Mouse (Mus musculus) forebrain, embryonic 15.5 days (tissue): ENCODE data around the gene Sertad2. TPM values are rescaled to one million over a fixed set of nuclear protein-coding genes. Genes with fewer than 3 reads are reported as not detected.

Experiments
- ATAC-seq: fragments of 200-750 bp; cut with Nextera tagmentation; replicated peaks from 2 replicates; pipeline ENCODE4 v1.8.0; 2017; ENCODE audit warnings: mild to moderate bottlenecking, moderate TSS enrichment, moderate library complexity
- H3K27ac ChIP-seq: fragments of 300-500 bp; sonication (generic); replicated peaks from 2 replicates; pipeline ENCODE4 v1.5.1; 2015; ENCODE audit warnings: mild to moderate bottlenecking, inconsistent platforms
- H3K27me3 ChIP-seq: fragments of 300-500 bp; sonication (generic); 2 replicates; pipeline ENCODE4 v1.6.1; 2015; ENCODE audit warnings: inconsistent platforms
- H3K36me3 ChIP-seq: fragments of 300-500 bp; sonication (generic); 2 replicates; pipeline ENCODE4 v1.6.1; 2015; ENCODE audit warnings: mild to moderate bottlenecking, inconsistent platforms
- H3K4me1 ChIP-seq: fragments of 300-500 bp; sonication (generic); 2 replicates; pipeline ENCODE4 v1.6.1; 2015; ENCODE audit warnings: inconsistent platforms
- H3K4me2 ChIP-seq: fragments of 300-500 bp; sonication (generic); replicated peaks from 2 replicates; pipeline ENCODE4 v1.6.1; 2015; ENCODE audit warnings: mild to moderate bottlenecking, inconsistent platforms
- H3K4me3 ChIP-seq: fragments of 300-500 bp; sonication (generic); 2 replicates; pipeline ENCODE4 v1.5.1; 2015; ENCODE audit warnings: mild to moderate bottlenecking, inconsistent platforms
- H3K9ac ChIP-seq: fragments of 300-500 bp; sonication (generic); replicated peaks from 2 replicates; pipeline ENCODE4 v1.6.1; 2015; ENCODE audit warnings: mild to moderate bottlenecking, inconsistent platforms
- H3K9me3 ChIP-seq: fragments of 300-500 bp; sonication (generic); 2 replicates; pipeline ENCODE4 v1.6.1; 2016; ENCODE audit warnings: inconsistent platforms
- WGBS: fragments of 180-500 bp; shearing (Covaris S2); methylation state at CpG from one replicate; pipeline ENCODE4 v1.1.7; 2015; ENCODE audit warnings: mixed read lengths; 5-methylcytosine and 5-hydroxymethylcytosine counted together
- polyA plus RNA-seq: library from polyadenylated mRNA; unstranded; fragments of >200 nt; fragmentation: Nextera tagmentation; extraction: Ambion mirVana; gene quantifications from 2 replicates; pipeline ENCODE4 v1.2.1, GENCODE M21; 2015

The Sertad2 gene
- polyA plus RNA-seq, 1 experiment from 2014 or later, result 36.2 TPM

DNA sequence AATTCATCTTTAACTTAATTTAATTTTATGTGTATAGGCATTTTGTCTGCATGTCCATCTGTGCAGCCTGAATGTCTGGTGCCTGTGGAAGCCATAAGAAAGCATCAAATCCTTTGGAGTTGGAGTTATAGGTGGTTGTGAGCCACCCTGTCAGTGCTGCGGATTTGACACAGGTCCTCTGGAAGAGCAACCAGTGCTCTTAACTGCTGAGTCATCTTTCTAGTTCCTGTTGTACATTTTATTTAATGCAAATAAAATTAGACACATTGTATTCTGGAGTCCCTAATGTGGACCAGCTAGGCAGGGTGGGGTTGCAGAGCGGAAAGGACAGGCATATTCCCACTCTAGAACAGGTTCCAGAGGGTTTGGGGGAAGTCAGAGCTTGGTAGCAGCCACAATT is 9.0 kb downstream of the Sertad2 start:
- Histone ChIP-seq H3K9ac (no peak overlapping the region), H3K9me3 (no peaks in the 10 kb centered on the region), H3K4me3 (no peak overlapping the region), H3K27me3 (no peaks in the 10 kb centered on the region), H3K4me2 (no peak overlapping the region), H3K4me1 (no peaks in the 10 kb centered on the region), H3K27ac (no peak overlapping the region), H3K36me3 (no peaks in the 10 kb centered on the region)
- WGBS, result 94% methylated on average over 2 of the region's 2 CpGs
- no peak for ATAC-seq

DNA sequence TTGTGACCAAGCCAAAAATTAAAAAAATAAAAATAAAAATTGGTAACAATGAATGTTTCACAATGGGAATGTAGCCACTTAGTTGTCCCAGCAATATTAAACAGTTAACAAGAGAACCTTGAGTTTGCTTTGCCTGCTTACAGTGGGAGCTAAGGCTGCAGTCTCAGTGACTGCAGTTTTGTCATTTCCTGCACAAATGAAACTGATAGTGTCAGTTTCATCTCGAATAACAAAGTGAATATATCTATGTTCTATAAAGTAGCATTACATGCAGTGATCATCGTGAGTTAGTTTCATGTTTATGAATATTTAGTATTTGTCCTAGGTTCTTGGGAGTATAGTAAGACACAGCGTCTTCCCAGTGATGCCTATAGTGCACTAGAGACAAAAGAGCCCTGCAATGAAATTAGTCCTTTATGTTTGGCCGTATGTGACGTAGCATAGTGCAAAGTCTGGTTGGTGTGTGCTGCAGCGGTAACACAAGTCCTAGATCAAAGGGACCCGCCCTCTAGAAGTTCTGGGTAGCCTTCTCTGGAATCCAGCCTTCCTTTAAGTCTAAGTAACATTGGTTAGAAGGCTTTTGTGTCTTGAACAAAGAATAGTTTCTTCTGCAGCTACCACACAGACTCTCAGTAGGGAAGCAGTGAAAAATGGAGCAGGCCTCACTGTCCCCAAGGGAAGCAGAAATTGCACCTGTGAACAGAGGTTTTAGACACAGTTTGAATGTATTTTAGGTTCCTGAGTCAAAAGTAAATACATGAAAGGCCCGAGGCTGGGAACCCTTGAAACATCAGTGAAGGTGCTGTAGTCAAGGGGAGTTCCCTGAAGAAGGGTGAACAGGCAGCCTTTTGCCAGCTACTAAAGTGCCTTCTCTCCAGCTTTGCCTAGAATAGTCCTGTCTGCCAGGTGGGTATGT is 10.0 kb downstream of the Sertad2 start:
- no peaks in the 10 kb centered on the region for H3K9me3 ChIP-seq
- H3K4me2 ChIP-seq, result no peak overlapping the region
- no peaks in the 10 kb centered on the region for H3K27me3 ChIP-seq
- H3K4me3 ChIP-seq, result no peak overlapping the region
- 59% methylated on average over 8 of the region's 8 CpGs for WGBS
- H3K9ac ChIP-seq, result no peak overlapping the region
- no peaks in the 10 kb centered on the region for H3K36me3 ChIP-seq
- no peaks in the 10 kb centered on the region for H3K4me1 ChIP-seq
- H3K27ac ChIP-seq, result no peak overlapping the region
- no peak for ATAC-seq

DNA sequence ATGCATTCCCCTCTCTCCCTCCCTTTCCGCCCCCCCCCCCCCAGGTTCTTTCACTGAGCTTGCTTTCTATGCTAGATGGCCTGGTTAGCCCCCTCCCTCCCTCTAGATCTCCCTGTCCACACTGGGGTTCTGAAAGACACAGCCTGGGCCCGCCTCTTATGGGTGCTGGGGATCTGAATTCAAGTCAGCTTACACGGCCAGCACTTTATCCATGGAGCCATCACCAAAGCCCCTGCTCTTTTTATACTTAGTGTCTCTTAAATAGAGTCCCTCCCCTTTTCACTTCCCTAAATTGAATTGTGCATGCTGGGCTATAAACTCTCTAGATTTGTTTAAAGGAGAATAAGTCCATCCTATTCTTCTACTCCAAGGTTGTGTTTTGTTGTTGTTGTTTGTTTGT is 12.6 kb downstream of the Sertad2 start:
- Histone ChIP-seq H3K9me3 (no peaks in the 10 kb centered on the region), H3K27ac (no peak overlapping the region), H3K4me1 (peaks cover 3% of the 10 kb centered on the region; the same call in 1 of the 2 replicates), H3K27me3 (no peaks in the 10 kb centered on the region), H3K9ac (no peak overlapping the region), H3K4me2 (no peak overlapping the region), H3K4me3 (no peak overlapping the region), H3K36me3 (no peaks in the 10 kb centered on the region)
- WGBS, result 80% methylated on average over 2 of the region's 3 CpGs
- ATAC-seq, result no peak

DNA sequence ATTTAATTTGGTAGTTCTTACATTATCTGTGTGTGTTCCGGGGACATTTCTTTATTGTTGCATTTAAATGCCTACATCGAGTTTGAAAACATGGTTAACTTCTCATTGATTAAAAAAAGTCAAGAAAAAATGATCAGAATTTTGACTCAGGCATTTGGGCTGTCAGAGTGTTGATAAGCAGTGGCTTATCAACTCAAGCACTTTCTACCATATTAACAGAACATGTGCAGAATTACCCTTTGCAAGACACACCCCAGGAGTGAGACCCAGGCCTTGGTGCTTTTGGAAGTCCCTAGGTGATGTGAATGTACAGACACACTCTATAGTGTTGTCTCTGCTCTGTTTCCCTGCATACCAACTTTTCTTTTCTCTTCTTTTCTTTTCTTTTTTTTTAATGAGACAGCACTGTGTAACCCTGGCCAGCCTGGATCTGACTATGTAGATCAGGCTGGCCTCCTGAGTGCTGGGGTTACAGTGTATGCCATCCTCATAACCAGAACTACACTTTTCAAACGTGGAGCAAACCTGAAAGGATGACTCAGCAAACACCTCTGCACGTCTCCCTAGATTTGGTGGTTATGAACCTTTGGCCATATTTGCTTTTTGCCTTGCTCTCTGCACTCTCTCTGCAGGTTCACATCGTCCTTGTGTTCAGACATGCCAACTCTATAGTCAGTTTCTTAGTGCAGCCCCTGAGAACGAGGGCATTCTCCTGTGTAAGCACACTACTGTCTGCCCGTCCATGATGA is 13.3 kb downstream of the Sertad2 start:
- Histone ChIP-seq H3K4me3 (no peak overlapping the region), H3K9me3 (no peaks in the 10 kb centered on the region), H3K27me3 (no peaks in the 10 kb centered on the region), H3K9ac (no peak overlapping the region), H3K27ac (no peak overlapping the region), H3K4me2 (no peak overlapping the region), H3K36me3 (no peaks in the 10 kb centered on the region), H3K4me1 (peaks cover 7% of the 10 kb centered on the region)
- WGBS, result 78% methylated on average over 7 of the region's 7 CpGs
- no peak for ATAC-seq

DNA sequence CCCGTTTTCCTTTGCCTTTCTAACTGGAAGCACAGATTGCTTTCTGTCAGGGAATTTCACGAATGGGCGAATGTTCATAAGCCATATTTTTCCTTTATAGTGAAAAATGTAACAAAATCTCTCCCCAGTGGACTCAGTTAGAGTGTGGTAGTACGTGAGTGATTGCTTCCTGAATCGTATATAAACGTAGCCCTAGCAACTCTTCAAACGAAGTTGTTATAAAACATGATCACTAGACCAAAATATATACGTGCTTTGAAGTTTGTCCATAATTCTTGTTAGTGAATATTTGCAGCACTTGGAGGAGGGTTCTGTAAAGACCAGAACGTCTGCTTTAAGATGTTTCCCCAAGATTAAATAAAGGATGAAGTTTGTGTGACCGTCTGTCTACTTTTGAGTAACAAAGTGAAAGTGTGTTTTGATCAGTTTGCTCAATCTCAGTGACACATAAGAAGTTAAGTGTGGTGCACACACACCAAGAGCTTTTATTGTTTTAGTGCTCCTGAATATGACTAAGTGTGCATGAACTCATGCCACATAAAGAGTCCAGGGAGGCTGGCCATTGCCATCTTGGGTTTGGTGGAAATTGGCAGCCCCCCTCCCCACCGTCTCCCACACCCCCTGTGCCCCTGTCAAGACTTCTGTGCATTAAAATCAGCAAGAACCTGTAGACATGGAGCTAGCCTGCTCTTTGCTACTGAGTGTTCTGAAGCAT is 16.3 kb downstream of the Sertad2 start:
- no peak overlapping the region for H3K9ac ChIP-seq
- H3K4me1 ChIP-seq, result peaks cover 13% of the 10 kb centered on the region
- no peaks in the 10 kb centered on the region for H3K27me3 ChIP-seq
- no peak overlapping the region for H3K27ac ChIP-seq
- 79% methylated on average over 11 of the region's 11 CpGs for WGBS
- ATAC-seq, result no peak
- no peak overlapping the region for H3K4me2 ChIP-seq
- no peaks in the 10 kb centered on the region for H3K9me3 ChIP-seq
- no peak overlapping the region for H3K4me3 ChIP-seq
- H3K36me3 ChIP-seq, result no peaks in the 10 kb centered on the region

DNA sequence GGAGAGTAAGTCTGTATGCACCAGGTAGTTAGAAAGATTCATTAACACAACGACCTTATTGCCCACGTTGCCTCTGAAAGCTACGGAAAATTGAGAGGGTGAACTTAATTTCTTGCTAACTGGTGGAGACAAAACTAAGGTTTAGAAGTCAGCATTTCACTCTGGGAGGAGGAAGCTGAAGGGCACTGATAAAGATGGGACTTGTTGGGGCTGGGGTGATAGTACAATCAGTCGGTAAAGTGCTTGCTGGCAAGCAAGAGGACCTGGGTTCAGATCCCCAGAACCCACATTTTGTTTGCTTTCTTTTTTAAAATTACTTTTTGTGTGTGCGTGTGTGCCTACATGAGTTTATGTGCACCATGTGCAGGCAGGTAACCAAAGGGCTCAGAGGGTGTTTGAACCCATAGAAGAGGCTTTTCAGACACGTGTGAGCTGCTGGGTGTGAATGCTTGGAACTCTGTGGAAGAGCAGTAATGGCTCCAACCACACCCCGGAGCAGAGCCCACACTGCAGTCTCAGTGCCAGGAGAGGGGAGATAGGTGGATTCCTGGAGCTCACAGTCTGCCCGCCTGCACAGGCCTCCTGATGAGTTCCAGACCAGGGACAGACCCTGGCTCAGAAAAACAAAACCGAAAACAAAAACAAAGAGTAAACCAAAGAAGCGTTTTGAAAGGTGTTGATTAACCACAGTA is 17.0 kb downstream of the Sertad2 start:
- Histone ChIP-seq H3K4me1 (peaks cover 13% of the 10 kb centered on the region), H3K4me2 (no peak overlapping the region), H3K27me3 (no peaks in the 10 kb centered on the region), H3K36me3 (no peaks in the 10 kb centered on the region), H3K9ac (no peak overlapping the region), H3K27ac (no peak overlapping the region), H3K9me3 (no peaks in the 10 kb centered on the region), H3K4me3 (no peak overlapping the region)
- 68% methylated on average over 10 of the region's 10 CpGs for WGBS
- no peak for ATAC-seq

DNA sequence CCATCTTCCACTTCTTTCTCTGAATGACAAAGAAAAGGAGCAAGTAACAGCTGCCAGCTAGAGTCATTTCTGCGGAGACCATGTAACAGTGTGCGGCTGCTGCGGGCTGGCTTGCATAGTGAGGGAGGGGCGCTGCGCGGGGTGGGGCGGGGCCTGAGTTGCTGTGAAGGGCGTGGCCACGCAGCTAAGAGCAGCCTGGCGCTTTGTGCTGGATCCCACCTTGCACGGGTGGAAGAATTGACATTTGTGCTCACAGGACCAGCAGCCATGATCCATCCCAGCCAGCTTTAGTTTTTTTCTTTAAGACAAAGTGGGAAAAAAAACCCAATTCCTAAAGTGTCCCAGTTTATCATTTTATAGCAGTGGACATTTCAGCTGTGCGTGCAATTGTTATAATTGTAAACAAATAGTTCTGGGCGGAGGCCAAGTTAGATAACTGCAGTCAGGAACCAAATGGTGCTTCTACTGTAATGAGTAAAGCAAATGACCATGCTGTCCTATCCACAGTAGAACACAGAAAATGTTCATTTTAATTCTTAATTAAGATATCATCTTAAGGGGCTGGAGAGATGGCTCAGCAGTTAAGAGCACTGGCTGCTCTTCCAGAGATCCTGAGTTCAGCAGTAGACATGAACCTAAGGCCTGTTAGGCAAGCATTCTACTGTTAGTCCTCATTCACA is 18.4 kb downstream of the Sertad2 start:
- H3K36me3 ChIP-seq, result no peaks in the 10 kb centered on the region
- peak; percentile 98 for ATAC-seq
- no peaks in the 10 kb centered on the region for H3K27me3 ChIP-seq
- H3K4me1 ChIP-seq, result peaks cover 13% of the 10 kb centered on the region
- H3K4me3 ChIP-seq, result peak overlapping the region; percentile 26
- H3K4me2 ChIP-seq, result peak overlapping the region; percentile 41
- peak overlapping the region; percentile 2; the same call in 1 of the 2 replicates for H3K9ac ChIP-seq
- H3K9me3 ChIP-seq, result no peaks in the 10 kb centered on the region
- 7% methylated on average over 13 of the region's 13 CpGs for WGBS
- H3K27ac ChIP-seq, result peak overlapping the region; percentile 31

DNA sequence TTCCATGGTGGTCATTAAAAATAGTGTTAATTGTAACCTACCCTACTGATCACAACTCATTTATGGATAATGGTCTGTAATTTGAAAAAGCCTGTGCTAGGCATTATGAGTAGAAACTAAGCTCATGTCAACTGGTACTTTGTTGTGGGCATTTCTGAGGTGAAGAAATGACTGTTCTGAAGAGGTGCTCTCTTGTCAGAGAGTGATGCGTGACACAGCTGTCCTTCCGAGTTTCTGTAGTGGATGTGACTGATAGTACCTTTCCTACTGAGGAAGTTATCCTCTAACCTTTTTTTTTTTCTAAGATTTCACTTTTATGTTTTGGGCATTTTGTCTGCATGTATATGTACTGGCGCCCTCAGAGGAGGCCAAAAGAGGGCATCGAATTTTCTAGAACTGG is 22.0 kb downstream of the Sertad2 start:
- Histone ChIP-seq H3K36me3 (no peaks in the 10 kb centered on the region), H3K9me3 (no peaks in the 10 kb centered on the region), H3K4me1 (peaks cover 13% of the 10 kb centered on the region), H3K4me3 (no peak overlapping the region), H3K27me3 (no peaks in the 10 kb centered on the region), H3K4me2 (no peak overlapping the region), H3K27ac (no peak overlapping the region), H3K9ac (no peak overlapping the region)
- ATAC-seq, result no peak
- WGBS, result 94% methylated on average over 4 of the region's 4 CpGs

DNA sequence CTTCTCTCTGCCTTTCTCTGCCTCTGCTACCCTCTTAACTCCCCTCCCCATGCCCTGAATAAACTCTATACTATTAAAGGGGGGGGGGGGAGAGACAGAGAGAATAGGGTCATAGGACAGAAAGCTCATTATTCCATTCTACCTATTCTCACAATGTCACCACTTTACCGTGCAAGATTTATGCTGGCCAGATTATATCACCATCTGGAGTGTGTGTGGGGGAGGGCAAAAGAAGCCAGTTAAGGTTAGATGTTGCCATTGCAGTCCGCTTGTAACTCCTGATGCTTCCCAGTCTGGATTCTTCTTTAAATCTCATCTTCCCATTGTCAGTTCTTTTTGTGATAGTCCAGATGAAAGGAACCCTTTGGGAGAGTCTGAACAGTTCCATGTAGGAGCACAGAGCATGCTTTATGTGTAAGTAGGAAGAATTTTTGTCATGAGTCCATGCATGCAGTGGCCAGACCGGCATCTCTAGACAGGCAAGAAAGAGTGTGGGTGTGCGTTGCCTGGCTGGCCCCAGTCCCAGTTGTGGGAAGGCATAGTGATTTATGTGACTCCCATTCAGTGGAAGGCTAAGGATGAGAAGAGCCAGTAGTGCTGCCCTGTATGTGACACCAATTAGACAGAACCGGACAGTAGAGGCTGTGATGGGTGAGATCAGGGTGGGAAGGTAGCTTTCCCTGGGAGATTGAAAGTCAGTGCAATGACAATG is 28.8 kb downstream of the Sertad2 start:
- no peak overlapping the region for H3K9ac ChIP-seq
- no peak; the same call in 1 of the 2 replicates for ATAC-seq
- WGBS, result 68% methylated on average over 5 of the region's 5 CpGs

DNA sequence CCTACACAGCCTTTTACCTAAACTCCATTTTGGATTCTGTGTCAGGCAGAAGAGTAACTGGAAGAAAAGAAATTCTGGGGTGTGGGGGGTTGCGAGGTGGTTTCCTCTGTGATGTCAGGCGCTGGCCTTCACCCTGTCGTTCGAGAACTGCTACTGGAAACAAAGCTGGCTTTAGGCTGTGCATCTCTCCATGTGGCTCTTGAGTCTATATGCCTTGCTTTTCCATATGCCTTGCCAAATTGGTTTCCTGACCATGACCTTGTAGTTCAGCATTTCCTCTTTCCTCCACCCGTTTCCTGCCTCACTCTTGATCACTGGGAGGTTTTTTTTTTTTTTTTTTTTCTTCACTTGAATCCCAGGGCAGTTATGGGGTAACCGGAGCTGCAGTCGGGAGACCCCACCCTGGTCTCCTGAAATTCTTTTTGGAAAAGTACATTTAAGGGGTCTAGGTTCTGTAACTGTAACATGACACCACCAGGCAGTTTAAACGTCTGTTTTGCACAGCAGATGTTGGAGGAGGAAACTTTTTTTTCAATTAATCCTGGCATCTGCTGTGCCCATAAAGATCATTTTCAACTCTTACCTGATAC is 33.1 kb downstream of the Sertad2 start:
- no peaks in the 10 kb centered on the region for H3K9me3 ChIP-seq
- no peak overlapping the region for H3K9ac ChIP-seq
- H3K27me3 ChIP-seq, result no peaks in the 10 kb centered on the region
- no peak overlapping the region for H3K4me2 ChIP-seq
- WGBS, result 70% methylated on average over 8 of the region's 8 CpGs
- H3K36me3 ChIP-seq, result no peaks in the 10 kb centered on the region
- H3K4me3 ChIP-seq, result no peak overlapping the region
- ATAC-seq, result no peak
- no peaks in the 10 kb centered on the region for H3K4me1 ChIP-seq
- H3K27ac ChIP-seq, result no peak overlapping the region

More for the DNA sequence above, 28.8 kb downstream of the Sertad2 start:
- Histone ChIP-seq H3K4me1 (no peaks in the 10 kb centered on the region), H3K27ac (no peak overlapping the region), H3K4me3 (no peak overlapping the region), H3K4me2 (no peak overlapping the region), H3K36me3 (no peaks in the 10 kb centered on the region), H3K9me3 (no peaks in the 10 kb centered on the region), H3K27me3 (no peaks in the 10 kb centered on the region)
